Comparison of ENCODE assay signal across 7 mouse cellular contexts in the genomic region with DNA sequence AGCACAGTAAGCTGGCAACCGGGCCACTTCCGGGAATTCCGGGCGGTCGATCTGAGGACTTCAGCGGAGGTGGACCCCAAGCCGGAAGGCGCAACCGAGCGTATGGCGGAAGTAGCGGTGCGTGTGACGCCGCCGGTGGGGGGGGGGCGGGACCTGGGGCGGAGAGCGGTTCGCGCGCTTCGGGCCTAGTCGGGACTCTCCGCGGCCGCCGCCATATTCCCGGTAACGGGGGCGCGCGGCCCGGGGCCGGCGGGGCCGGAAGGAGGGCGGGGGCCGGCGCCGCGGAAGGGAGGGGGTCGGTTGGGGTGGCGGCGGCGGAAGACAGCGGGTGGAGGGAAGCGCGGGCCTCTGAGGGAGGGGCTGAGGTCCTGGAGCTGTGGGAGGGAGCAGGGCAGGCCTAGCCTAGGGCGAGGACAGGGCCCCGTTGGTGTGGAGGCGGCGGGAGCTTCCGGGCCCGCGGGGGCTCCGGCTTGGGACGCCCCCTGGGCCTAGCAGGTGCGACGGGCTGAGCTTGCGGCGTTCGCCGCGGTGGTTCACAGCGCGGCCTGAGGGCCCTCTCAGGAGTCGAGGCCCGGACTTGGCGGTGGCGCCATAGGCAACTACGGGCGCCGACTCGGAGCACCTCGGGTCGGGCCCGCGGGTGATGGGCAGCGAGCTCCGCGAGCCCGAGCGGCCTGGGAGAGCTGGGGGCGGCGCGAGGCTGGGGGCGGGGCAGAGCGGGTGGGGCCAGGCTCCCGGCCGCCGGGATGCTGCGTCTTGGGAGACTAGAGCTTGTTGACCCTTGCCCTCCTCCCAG. TPM values are rescaled to one million over a fixed set of nuclear protein-coding genes. Genes with fewer than 3 reads are reported as not detected.
A peak's percentile ranks its signal among the peaks of the same experiment; 100 is the strongest.
DNase-seq lines count a peak whose midpoint lies in the region; ATAC-seq lines count a peak whose summit lies in the region.

A gene (plus strand): TSS at position 161 of the 796 bp plus-strand sequence.

- H3K9ac ChIP-seq in embryonic facial prominence, embryonic 12.5 days: peak within 1 kb of the TSS; percentile 98
- H3K9ac ChIP-seq in limb, embryonic 11.5 days (ENCODE audit: low read length): peak within 1 kb of the TSS; percentile 98
- H3K9ac ChIP-seq in midbrain, embryonic 14.5 days (replicated peaks; ENCODE audit: low read length): peak within 1 kb of the TSS; percentile 94

- DNase-seq in adrenal gland, postnatal 25 days: peak; percentile 90
- DNase-seq in heart, adult 11 months: peak; percentile 99
- DNase-seq in kidney, adult 18-20 months: peak; percentile 91
- DNase-seq in limb, embryonic 11.5 days (ENCODE audit: low spot score): peak; percentile 93
- DNase-seq in midbrain, embryonic 14.5 days: peak; percentile 96
- DNase-seq in spleen, adult 18-20 months: peak; percentile 82 to 83

- H3K27ac ChIP-seq in embryonic facial prominence, embryonic 12.5 days: peak within 1 kb of the TSS; percentile 99
- peak within 1 kb of the TSS; percentile 97 for H3K27ac ChIP-seq in limb, embryonic 11.5 days (replicated peaks; ENCODE audit: low read depth, low read length)
- peak within 1 kb of the TSS; percentile 94 for H3K27ac ChIP-seq in midbrain, embryonic 14.5 days (replicated peaks; ENCODE audit: low read depth, low read length)

- H3K4me2 ChIP-seq in embryonic facial prominence, embryonic 12.5 days (replicated peaks): peak within 1 kb of the TSS; percentile 67
- H3K4me2 ChIP-seq in limb, embryonic 11.5 days (ENCODE audit: low read depth, severe bottlenecking): peak within 1 kb of the TSS; percentile 62
- peak within 1 kb of the TSS; percentile 75 for H3K4me2 ChIP-seq in midbrain, embryonic 14.5 days (ENCODE audit: low read length)

- peak within 1 kb of the TSS; percentile 94 for H3K4me3 ChIP-seq in embryonic facial prominence, embryonic 12.5 days
- peak within 1 kb of the TSS; percentile 95 for H3K4me3 ChIP-seq in limb, embryonic 11.5 days (ENCODE audit: low read depth, low read length)
- peak within 1 kb of the TSS; percentile 96 for H3K4me3 ChIP-seq in midbrain, embryonic 14.5 days (replicated peaks; ENCODE audit: low read depth, low read length)

- under 1% methylated on average over 82 of the region's 93 CpGs for WGBS in embryonic facial prominence, embryonic 12.5 days
- under 1% methylated on average over 85 of the region's 93 CpGs for WGBS in limb, embryonic 11.5 days
- WGBS in midbrain, embryonic 14.5 days: under 1% methylated on average over 86 of the region's 93 CpGs

- H3K4me1 ChIP-seq in embryonic facial prominence, embryonic 12.5 days: peaks cover 11% of the 10 kb centered on the region
- H3K4me1 ChIP-seq in limb, embryonic 11.5 days (ENCODE audit: control insufficient read depth, insufficient read depth, low read length): no peaks in the 10 kb centered on the region; the same call in 1 of the 2 replicates
- H3K4me1 ChIP-seq in midbrain, embryonic 14.5 days (ENCODE audit: control insufficient read depth, insufficient read depth, low read length): peaks cover 17% of the 10 kb centered on the region

- H3K36me3 ChIP-seq in embryonic facial prominence, embryonic 12.5 days: peaks cover 15% of the 10 kb centered on the region
- H3K36me3 ChIP-seq in limb, embryonic 11.5 days (ENCODE audit: control insufficient read depth, insufficient read depth, low read length): 0 out of 2 replicates have a peak, but pooled peaks cover 2% of the 10 kb centered on the region
- peaks cover 13% of the 10 kb centered on the region for H3K36me3 ChIP-seq in midbrain, embryonic 14.5 days (ENCODE audit: control insufficient read depth, insufficient read depth, low read length)

- H3K27me3 ChIP-seq in embryonic facial prominence, embryonic 12.5 days: no peaks in the 10 kb centered on the region
- no peaks in the 10 kb centered on the region for H3K27me3 ChIP-seq in limb, embryonic 11.5 days (ENCODE audit: control insufficient read depth, insufficient read depth, low read length)
- H3K27me3 ChIP-seq in midbrain, embryonic 14.5 days (ENCODE audit: control insufficient read depth, insufficient read depth, low read length): no peaks in the 10 kb centered on the region

- no peaks in the 10 kb centered on the region for H3K9me3 ChIP-seq in embryonic facial prominence, embryonic 12.5 days
- no peaks in the 10 kb centered on the region for H3K9me3 ChIP-seq in limb, embryonic 11.5 days (ENCODE audit: control insufficient read depth, low read length)
- H3K9me3 ChIP-seq in midbrain, embryonic 14.5 days (ENCODE audit: control insufficient read depth, low read length): no peaks in the 10 kb centered on the region

- peak; percentile 93 for ATAC-seq in embryonic facial prominence, embryonic 12.5 days (ENCODE audit: insufficient number of reproducible peaks, insufficient read depth, low FRiP score, low TSS enrichment)
- ATAC-seq in limb, embryonic 11.5 days (ENCODE audit: insufficient number of reproducible peaks, low FRiP score, low TSS enrichment, low read depth): peak; percentile 95
- ATAC-seq in midbrain, embryonic 14.5 days (ENCODE audit: low FRiP score, low TSS enrichment): peak; percentile 92

RNA-seq across cellular contexts. Expression of the gene that starts here (rescaled TPM):
- 59.8 and 70.4 TPM in 2 replicates for total RNA-seq in adrenal gland, postnatal 25 days (2021)
- 49.8 and 52.0 TPM in 2 replicates for polyA plus RNA-seq in embryonic facial prominence, embryonic 12.5 days (2016; fragmentation: Nextera tagmentation; extraction: Ambion mirVana)
- polyA plus RNA-seq in limb, embryonic 11.5 days (2014; fragmentation: Nextera tagmentation; extraction: Ambion mirVana): 62.2 and 69.7 TPM in 2 replicates
- polyA plus RNA-seq in midbrain, embryonic 14.5 days (2014; fragmentation: Nextera tagmentation; extraction: Ambion mirVana): 52.9 and 66.0 TPM in 2 replicates

Comparison
In these comparisons a context has a peak if more than half of its experiments do, and no peak if none do; other contexts are left out.
1. Peak in every context shown above with its lines: DNase-seq, ATAC-seq, H3K4me3 ChIP-seq and H3K27ac ChIP-seq.